In genomic region chr12:16133253-16133652, GRCm38 (mm10) we compare ENCODE assay signal across 15 mouse cellular contexts.
DNase-seq lines count a peak whose midpoint lies in the region; ATAC-seq and TF ChIP-seq lines count a peak whose summit lies in the region.
"Had no signal": no experiment of that assay in that cellular context is flagged by ENCODE, and none has a peak within 500 bp of the region (broad histone marks: within the 10 kb centered on the region; RNA-seq: fewer than 3 reads in every experiment).

No protein-coding gene starts in this region.

- no peak overlapping the region for H3K4me3 ChIP-seq in kidney, postnatal 0 days (replicated peaks; ENCODE audit: low read depth, low read length)
- H3K4me3 ChIP-seq in midbrain, embryonic 15.5 days: no peak overlapping the region
- H3K4me3 ChIP-seq: embryonic facial prominence, embryonic 13.5 days; heart, embryonic 13.5 days; midbrain, embryonic 10.5 days had no signal

- peak; percentile 6 for DNase-seq in kidney, postnatal 0 days (ENCODE audit: low spot score)
- no peak for DNase-seq in kidney, postnatal 14 days
- DNase-seq in natural killer cell, adult 2 months (ENCODE audit: low spot score in 2 of 2): peak; percentile 7 to 78
- DNase-seq in thymus, postnatal 36 days: peak; percentile 41 to 61
- DNase-seq in adrenal gland, postnatal 10 days: no peak
- no peak for DNase-seq in urinary bladder, postnatal 10 days (ENCODE audit: low spot score)
- DNase-seq: adrenal gland, adult 2 months; cerebellum, adult 11-12 months; layer of hippocampus, adult 9-11 months had no signal

- no peaks in the 10 kb centered on the region for H3K4me1 ChIP-seq in kidney, postnatal 0 days (replicated peaks; ENCODE audit: insufficient read depth, low read length)
- no peaks in the 10 kb centered on the region for H3K4me1 ChIP-seq in midbrain, embryonic 15.5 days
- H3K4me1 ChIP-seq: embryonic facial prominence, embryonic 13.5 days had no signal

- H3K9me3 ChIP-seq in kidney, postnatal 0 days (replicated peaks; ENCODE audit: low read length): no peaks in the 10 kb centered on the region
- H3K9me3 ChIP-seq in midbrain, embryonic 15.5 days: no peaks in the 10 kb centered on the region
- H3K9me3 ChIP-seq: embryonic facial prominence, embryonic 13.5 days; heart, embryonic 13.5 days; midbrain, embryonic 10.5 days had no signal

- no peaks in the 10 kb centered on the region for H3K36me3 ChIP-seq in kidney, postnatal 0 days (ENCODE audit: insufficient read depth, low read length)
- no peaks in the 10 kb centered on the region for H3K36me3 ChIP-seq in midbrain, embryonic 15.5 days (replicated peaks)
- H3K36me3 ChIP-seq: embryonic facial prominence, embryonic 13.5 days; heart, embryonic 13.5 days; midbrain, embryonic 10.5 days had no signal

- no peaks in the 10 kb centered on the region for H3K27me3 ChIP-seq in kidney, postnatal 0 days (ENCODE audit: insufficient read depth, low read length)
- no peaks in the 10 kb centered on the region for H3K27me3 ChIP-seq in midbrain, embryonic 15.5 days (replicated peaks)
- H3K27me3 ChIP-seq: embryonic facial prominence, embryonic 13.5 days; heart, embryonic 13.5 days had no signal

- no peak overlapping the region for H3K9ac ChIP-seq in kidney, postnatal 0 days (ENCODE audit: low read depth, low read length)
- H3K9ac ChIP-seq in midbrain, embryonic 15.5 days: no peak overlapping the region
- H3K9ac ChIP-seq: embryonic facial prominence, embryonic 13.5 days; heart, embryonic 13.5 days had no signal

- ATAC-seq in kidney, postnatal 0 days (replicated peaks; ENCODE audit: low FRiP score, low read depth): no peak
- ATAC-seq in granulocyte monocyte progenitor cell, adult 5-6 weeks (replicated peaks; ENCODE audit: poor library complexity, severe bottlenecking): peak; percentile 79
- ATAC-seq in midbrain, embryonic 15.5 days (replicated peaks): no peak
- ATAC-seq: forebrain, embryonic 16.5 days had no signal

- H3K27ac ChIP-seq in kidney, postnatal 0 days: no peak overlapping the region
- H3K27ac ChIP-seq in midbrain, embryonic 15.5 days: no peak overlapping the region
- H3K27ac ChIP-seq: embryonic facial prominence, embryonic 13.5 days; heart, embryonic 13.5 days; midbrain, embryonic 10.5 days had no signal

- H3K4me2 ChIP-seq in kidney, postnatal 0 days (ENCODE audit: low read length): no peak overlapping the region
- H3K4me2 ChIP-seq in midbrain, embryonic 15.5 days: no peak overlapping the region
- H3K4me2 ChIP-seq: embryonic facial prominence, embryonic 13.5 days; heart, embryonic 13.5 days had no signal

- TF ChIP-seq CTCF in kidney, postnatal 0 days (IDR thresholded peaks at IDR 0.05; ENCODE audit: low read depth): no peak

- WGBS in kidney, postnatal 0 days: 55% methylated on average over 3 of the region's 3 CpGs
- WGBS in midbrain, embryonic 15.5 days: 84% methylated on average over 3 of the region's 3 CpGs

Comparison
In these comparisons a context has a peak if more than half of its experiments do, and no peak if none do; other contexts are left out.
1. DNase-seq: peak in kidney, postnatal 0 days (single experiment), natural killer cell, adult 2 months (2 of 2) and thymus, postnatal 36 days (2 of 2); none in kidney, postnatal 14 days (single experiment), adrenal gland, postnatal 10 days (single experiment) and urinary bladder, postnatal 10 days (single experiment).